Mouse (Mus musculus): ENCODE measurements around the gene Tbc1d13.
"Not testable (repeated sequence)": the region's sequence is repeated elsewhere in the genome, so short reads cannot be mapped to it uniquely, and the experiment has no call there.

Gene Tbc1d13

GRCm38 (mm10) chr2:30124472-30125274, 8.9 kb upstream of the Tbc1d13 start, which contains the start of gene Zer1:
Zer1 (minus strand) TSS chr2:30124585.
- in situ Hi-C loops (cut with MboI; ENCODE audit: unreplicated experiment in 2 of 2) = no loop called here

GRCm38 (mm10) chr2:30128789-30129188, 4.8 kb upstream of the Tbc1d13 start:
- in situ Hi-C loops (cut with MboI; ENCODE audit: unreplicated experiment in 2 of 2) = no loop called here

- in situ Hi-C loops (cut with MboI; ENCODE audit: unreplicated experiment in 2 of 2) = no loop called here
These were observed 3.4 kb upstream of the Tbc1d13 start for GRCm38 (mm10) chr2:30130156-30130555.

GRCm38 (mm10) chr2:30131240-30131639, 2.3 kb upstream of the Tbc1d13 start:
- in situ Hi-C loops (cut with MboI; ENCODE audit: unreplicated experiment in 2 of 2) = not testable (repeated sequence)

- in situ Hi-C loops (cut with MboI; ENCODE audit: unreplicated experiment in 2 of 2) = no loop called here
These were observed 539 bp upstream of the Tbc1d13 start for GRCm38 (mm10) chr2:30132801-30133612.

- in situ Hi-C loops (cut with MboI; ENCODE audit: unreplicated experiment in 2 of 2) = no loop called here
These were observed 799 bp downstream of the Tbc1d13 start for GRCm38 (mm10) chr2:30134378-30134711.

- in situ Hi-C loops (cut with MboI; ENCODE audit: unreplicated experiment in 2 of 2) = no loop called here
These were observed 1.5 kb downstream of the Tbc1d13 start for GRCm38 (mm10) chr2:30134928-30135620.

- in situ Hi-C loops (cut with MboI; ENCODE audit: unreplicated experiment in 2 of 2) = no loop called here
These were observed 2.9 kb downstream of the Tbc1d13 start for GRCm38 (mm10) chr2:30136458-30136857.

- in situ Hi-C loops (cut with MboI; ENCODE audit: unreplicated experiment in 2 of 2) = not testable (repeated sequence)
These were observed 6.5 kb downstream of the Tbc1d13 start for GRCm38 (mm10) chr2:30140021-30140420.

GRCm38 (mm10) chr2:30144436-30144835, 10.9 kb downstream of the Tbc1d13 start:
- in situ Hi-C loops (cut with MboI; ENCODE audit: unreplicated experiment in 2 of 2) = no loop called here

- in situ Hi-C loops (cut with MboI; ENCODE audit: unreplicated experiment in 2 of 2) = no loop called here
These were observed 13.9 kb downstream of the Tbc1d13 start for GRCm38 (mm10) chr2:30147466-30147865.

- in situ Hi-C loops (cut with MboI; ENCODE audit: unreplicated experiment in 2 of 2) = loop anchor here in 1 of 2 experiments (25.0 kb wide), 1 partner anchor 115 kb away; the partner anchor contains the start of gene Wdr34
These were observed 18.3 kb downstream of the Tbc1d13 start for GRCm38 (mm10) chr2:30151840-30152239.

GRCm38 (mm10) chr2:30152616-30153015, 19.1 kb downstream of the Tbc1d13 start:
- in situ Hi-C loops (cut with MboI; ENCODE audit: unreplicated experiment in 2 of 2) = loop anchor here in 1 of 2 experiments (25.0 kb wide), 1 partner anchor 115 kb away; the partner anchor contains the start of gene Wdr34

GRCm38 (mm10) chr2:30159871-30160270, 26.3 kb downstream of the Tbc1d13 start:
- in situ Hi-C loops (cut with MboI; ENCODE audit: unreplicated experiment in 2 of 2) = loop anchor here (5.0 to 25.0 kb wide), 2 partner anchors 53 to 123 kb away; partner anchors contain the start of gene Wdr34 (in 1 of the 2)

- in situ Hi-C loops (cut with MboI; ENCODE audit: unreplicated experiment in 2 of 2) = loop anchor here (5.0 to 25.0 kb wide), 2 partner anchors 55 to 125 kb away; partner anchors contain the start of gene Wdr34 (in 1 of the 2)
These were observed 28.3 kb downstream of the Tbc1d13 start for GRCm38 (mm10) chr2:30161809-30162208.

- in situ Hi-C loops (cut with MboI; ENCODE audit: unreplicated experiment in 2 of 2) = loop anchor here (5.0 to 25.0 kb wide), 2 partner anchors 57 to 127 kb away; partner anchors contain the start of gene Wdr34 (in 1 of the 2)
These were observed 30.9 kb downstream of the Tbc1d13 start for GRCm38 (mm10) chr2:30164340-30164932.

GRCm38 (mm10) chr2:30166677-30167076, 33.1 kb downstream of the Tbc1d13 start:
- in situ Hi-C loops (cut with MboI; ENCODE audit: unreplicated experiment in 2 of 2) = loop anchor here in 1 of 2 experiments (25.0 kb wide), 1 partner anchor 129 kb away; the partner anchor contains the start of gene Wdr34

- in situ Hi-C loops (cut with MboI; ENCODE audit: unreplicated experiment in 2 of 2) = loop anchor here in 1 of 2 experiments (5.0 to 25.0 kb wide), 2 partner anchors 86 to 134 kb away; partner anchors contain the start of gene Wdr34
These were observed 37.9 kb downstream of the Tbc1d13 start, which contains the start of gene Endog for GRCm38 (mm10) chr2:30171371-30171996. Endog (plus strand) TSS chr2:30171493.

- in situ Hi-C loops (cut with MboI; ENCODE audit: unreplicated experiment in 2 of 2) = loop anchor here in 1 of 2 experiments (5.0 to 25.0 kb wide), 2 partner anchors 85 to 135 kb away; partner anchors contain the start of gene Wdr34
These were observed 38.4 kb downstream of the Tbc1d13 start for GRCm38 (mm10) chr2:30171997-30172382.

All from v-Abl transformed pro-B cells (cell line).